Mouse (Mus musculus): ENCODE measurements around the gene Foxf1. TPM values are rescaled to one million over a fixed set of nuclear protein-coding genes. Genes with fewer than 3 reads are reported as not detected.

Foxf1 gene
- total RNA-seq (2015; ENCODE audit: low replicate concordance) = not detected in 2 replicates
- total RNA-seq (2017; ENCODE audit: low replicate concordance) = not detected in 2 replicates

- no peak for ATAC-seq (replicated peaks; ENCODE audit: low FRiP score, poor library complexity, severe bottlenecking)
Observed at GRCm38 (mm10) chr8:121084210-121084951, at the start of gene Foxf1. Gene Foxf1, plus strand, starts transcription at chr8:121084386.

- ATAC-seq (replicated peaks; ENCODE audit: low FRiP score, poor library complexity, severe bottlenecking) = no peak
Observed at GRCm38 (mm10) chr8:121035611-121036010, 48.6 kb upstream of the Foxf1 start.

DNA sequence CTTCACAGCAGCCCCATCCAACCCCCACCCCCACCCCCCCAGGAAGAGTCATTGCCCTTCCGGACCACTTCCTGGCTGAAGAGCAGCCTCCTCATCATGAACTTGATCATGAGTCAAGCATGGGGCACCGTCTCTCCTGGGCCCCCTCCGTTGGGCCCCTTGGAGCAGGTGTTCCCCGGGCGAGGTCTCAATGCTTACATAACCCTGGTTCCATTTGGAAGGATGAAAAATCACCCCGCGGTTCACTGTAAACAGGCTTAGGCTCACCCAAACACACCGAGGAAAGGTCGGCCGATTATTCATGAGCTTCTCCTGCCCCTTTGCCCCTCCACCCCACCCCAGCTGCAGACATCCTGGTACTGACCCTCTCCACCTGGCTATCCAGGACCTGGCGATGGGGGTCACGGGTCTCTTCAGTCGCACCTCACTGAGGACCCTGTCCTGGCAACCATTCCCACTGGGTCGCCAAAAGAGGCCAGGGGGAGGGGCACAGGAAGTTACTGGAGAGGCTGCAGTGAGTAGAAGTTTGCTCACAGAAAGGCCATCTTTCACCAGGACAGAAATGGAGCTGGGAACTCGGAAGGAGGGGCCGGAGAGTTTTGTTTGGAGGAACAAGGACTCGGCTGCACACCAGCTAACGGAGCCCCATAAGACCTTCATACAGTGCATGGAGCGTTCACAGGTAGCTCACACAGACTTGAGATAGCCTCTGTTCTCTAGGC, 40.3 kb upstream of the Foxf1 start:
- ATAC-seq (replicated peaks; ENCODE audit: low FRiP score, poor library complexity, severe bottlenecking) = no peak

DNA sequence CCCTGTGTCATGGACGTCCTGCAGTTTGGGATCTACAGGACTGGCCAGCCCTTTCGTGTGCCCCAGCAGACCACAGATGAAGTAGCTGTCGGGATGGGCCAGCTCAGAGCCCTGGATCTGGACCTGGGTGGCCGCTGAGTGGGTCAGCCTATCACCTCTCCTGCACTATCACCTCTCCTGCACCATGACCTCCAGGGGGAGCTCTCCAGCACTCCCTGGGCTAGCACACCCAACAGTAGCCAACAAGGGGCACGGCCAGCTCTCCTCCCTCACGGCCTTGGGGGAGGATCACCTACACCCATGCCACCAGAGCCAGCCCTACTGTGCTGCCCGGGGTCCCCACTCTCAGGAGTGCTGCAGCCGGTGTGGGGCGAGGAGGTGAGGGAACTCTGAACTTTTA, 36.7 kb upstream of the Foxf1 start:
- ATAC-seq (replicated peaks; ENCODE audit: low FRiP score, poor library complexity, severe bottlenecking) = no peak

GRCm38 (mm10) chr8:121058081-121058480, 26.1 kb upstream of the Foxf1 start:
- no peak for ATAC-seq (replicated peaks; ENCODE audit: low FRiP score, poor library complexity, severe bottlenecking)

- no peak for ATAC-seq (replicated peaks; ENCODE audit: low FRiP score, poor library complexity, severe bottlenecking)
Observed at GRCm38 (mm10) chr8:121059098-121059497, 25.1 kb upstream of the Foxf1 start.

GRCm38 (mm10) chr8:121062521-121062920, 21.7 kb upstream of the Foxf1 start:
- ATAC-seq (replicated peaks; ENCODE audit: low FRiP score, poor library complexity, severe bottlenecking) = no peak

DNA sequence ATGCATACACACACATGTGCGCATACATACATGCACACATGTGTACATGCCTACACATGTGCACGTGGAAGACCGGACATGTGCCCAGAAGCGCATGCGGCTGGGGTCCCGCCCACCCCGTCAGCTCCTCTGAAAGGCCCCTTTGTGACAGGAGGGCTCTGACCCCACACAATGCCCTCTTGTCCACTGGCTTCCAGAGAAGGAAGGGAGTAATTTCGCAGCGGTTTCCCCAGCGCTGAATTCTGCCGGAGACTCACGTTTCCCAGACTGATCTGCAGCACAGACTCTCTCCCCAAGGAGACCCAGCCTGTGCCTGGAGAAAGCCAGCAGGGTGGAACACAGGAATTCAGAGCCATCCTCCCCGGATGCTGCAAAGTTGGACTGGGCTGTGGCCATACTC, 20.5 kb upstream of the Foxf1 start:
- no peak for ATAC-seq (replicated peaks; ENCODE audit: low FRiP score, poor library complexity, severe bottlenecking)

- ATAC-seq (replicated peaks; ENCODE audit: low FRiP score, poor library complexity, severe bottlenecking) = no peak
Observed at GRCm38 (mm10) chr8:121071454-121071853, 12.7 kb upstream of the Foxf1 start.

DNA sequence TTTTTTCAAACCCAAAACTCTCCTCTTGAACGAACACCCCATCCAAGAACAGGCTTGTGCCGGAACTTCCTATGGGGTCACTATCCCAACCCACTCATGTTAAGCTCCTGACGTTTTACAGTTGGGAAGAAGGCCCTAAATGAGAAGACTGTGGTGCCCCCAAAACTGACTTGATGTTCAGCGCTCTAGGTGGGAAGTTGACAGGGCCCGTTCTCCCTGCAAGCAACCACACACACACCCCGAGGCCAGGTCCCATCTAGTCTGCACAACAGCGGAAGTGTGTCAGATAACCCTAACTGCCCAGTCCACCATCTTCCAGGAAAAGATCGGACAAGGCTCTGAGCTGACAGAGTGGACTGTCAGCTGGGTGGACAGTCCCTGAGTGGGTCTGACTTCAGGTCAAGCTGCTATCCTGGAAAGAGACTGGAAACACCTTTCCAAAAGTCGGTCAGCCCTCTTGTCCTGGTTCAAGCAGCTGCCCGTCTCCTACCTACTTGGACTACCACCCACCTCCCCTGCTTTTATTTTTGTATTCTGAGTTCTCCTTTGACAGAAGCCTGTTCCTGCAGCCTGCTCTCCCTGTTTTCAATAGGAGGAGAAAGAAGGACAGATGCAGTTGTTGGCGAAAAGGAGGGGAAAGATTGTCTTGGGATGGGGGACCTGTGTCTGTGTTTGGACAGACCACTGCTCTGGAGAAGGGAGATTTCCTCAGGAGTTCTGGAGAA, 11.6 kb upstream of the Foxf1 start:
- ATAC-seq (replicated peaks; ENCODE audit: low FRiP score, poor library complexity, severe bottlenecking) = no peak

- ATAC-seq (replicated peaks; ENCODE audit: low FRiP score, poor library complexity, severe bottlenecking) = no peak
Observed at GRCm38 (mm10) chr8:121073174-121074107, 10.7 kb upstream of the Foxf1 start.

DNA sequence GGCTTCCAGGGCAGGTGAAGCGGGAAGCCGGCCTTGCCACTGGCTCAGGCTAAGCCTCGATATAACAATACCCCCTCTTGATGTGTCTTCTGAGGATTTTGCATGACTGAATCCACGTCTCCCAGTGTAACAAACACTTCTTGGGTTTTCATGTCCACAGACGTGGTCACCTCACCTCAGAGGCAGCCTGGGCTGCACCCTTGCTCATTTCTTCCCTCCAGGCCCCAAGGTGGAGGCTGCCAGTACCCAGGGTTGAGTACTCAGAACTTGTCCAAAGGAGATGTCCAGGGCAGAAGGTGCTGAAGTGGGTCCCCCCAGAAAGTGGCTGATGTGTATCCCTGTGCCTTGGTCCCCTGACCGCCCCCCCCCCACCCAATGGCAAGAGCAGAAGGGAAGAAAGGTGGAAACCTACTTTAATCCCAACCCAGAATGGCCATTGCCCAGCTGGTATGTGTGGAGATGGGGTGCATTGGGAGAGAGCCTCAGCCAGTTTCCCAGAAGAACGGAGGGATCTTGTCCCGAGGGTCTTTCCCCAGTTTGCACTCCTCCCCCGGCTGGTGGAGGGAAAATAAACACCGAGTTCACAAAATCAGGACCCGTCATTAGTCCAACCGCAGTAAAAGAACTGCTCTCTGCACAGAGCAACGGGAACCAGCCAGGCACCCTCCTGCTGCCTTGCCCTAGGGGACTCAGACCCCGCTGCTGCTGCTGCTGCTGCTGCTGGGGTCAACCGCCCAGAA, 9.9 kb upstream of the Foxf1 start:
- ATAC-seq (replicated peaks; ENCODE audit: low FRiP score, poor library complexity, severe bottlenecking) = no peak

- no peak for ATAC-seq (replicated peaks; ENCODE audit: low FRiP score, poor library complexity, severe bottlenecking)
Observed at GRCm38 (mm10) chr8:121074848-121075145, 9.4 kb upstream of the Foxf1 start.

DNA sequence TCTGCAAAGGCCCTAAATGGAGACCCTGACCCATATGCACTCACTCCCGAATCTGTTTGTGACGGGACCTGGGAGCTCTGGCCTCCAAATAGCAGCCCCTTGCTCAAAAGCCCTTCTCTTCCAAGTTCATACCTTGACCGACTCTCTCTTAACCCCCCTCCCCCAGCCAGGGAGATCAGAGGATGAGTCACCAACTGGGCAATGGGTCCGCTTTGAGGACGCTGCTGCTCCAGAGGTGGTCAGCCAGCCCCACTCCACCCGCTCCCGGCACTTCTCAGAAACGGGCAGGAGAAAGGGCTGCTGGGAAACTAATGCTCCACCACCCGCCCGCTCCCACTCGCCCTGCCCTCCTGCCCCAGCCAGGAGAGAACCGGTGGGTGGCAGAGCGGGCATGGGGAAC, 8.2 kb upstream of the Foxf1 start:
- ATAC-seq (replicated peaks; ENCODE audit: low FRiP score, poor library complexity, severe bottlenecking) = no peak

DNA sequence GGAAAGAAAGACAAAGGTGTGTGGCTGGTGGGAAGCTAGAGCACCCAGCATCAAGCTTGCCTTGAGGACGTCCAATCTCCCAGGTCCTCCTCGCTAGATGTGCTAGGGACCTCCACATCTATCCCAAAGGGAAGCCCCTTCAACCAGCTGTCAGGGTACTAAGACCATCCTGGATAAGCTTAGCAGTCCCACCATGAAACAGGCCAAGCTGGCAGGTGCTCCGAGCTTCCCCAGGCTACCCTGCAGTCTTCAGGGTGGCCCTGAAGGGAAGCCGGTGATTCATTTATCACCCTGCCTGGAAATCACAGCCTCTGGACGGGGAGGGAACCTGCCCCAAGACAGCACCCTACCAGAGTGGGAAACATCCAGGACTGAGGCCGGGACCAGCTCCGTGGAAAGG, 7.6 kb upstream of the Foxf1 start:
- no peak for ATAC-seq (replicated peaks; ENCODE audit: low FRiP score, poor library complexity, severe bottlenecking)

- ATAC-seq (replicated peaks; ENCODE audit: low FRiP score, poor library complexity, severe bottlenecking) = no peak
Observed at GRCm38 (mm10) chr8:121078721-121079120, 5.5 kb upstream of the Foxf1 start.

GRCm38 (mm10) chr8:121079201-121079600, 5.0 kb upstream of the Foxf1 start:
- ATAC-seq (replicated peaks; ENCODE audit: low FRiP score, poor library complexity, severe bottlenecking) = no peak

DNA sequence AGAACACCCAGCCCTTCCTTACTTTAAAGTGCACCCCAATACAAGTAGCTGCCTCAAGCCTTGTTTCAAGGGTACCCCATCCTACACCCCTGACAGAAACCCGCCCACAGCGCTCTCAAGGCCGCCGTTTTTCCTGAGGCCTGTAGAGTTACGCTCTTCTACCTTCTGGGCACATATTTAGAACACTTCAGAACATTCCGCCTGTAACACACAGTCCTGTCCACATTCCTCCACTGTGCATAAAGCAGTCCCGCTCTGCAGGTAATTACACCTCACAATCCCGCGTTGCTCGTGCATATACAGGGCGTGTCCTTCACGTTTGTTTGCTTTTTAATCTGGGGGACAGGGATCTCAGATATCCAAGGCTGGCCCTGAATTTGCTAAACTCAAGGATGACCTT, 4.2 kb upstream of the Foxf1 start:
- no peak for ATAC-seq (replicated peaks; ENCODE audit: low FRiP score, poor library complexity, severe bottlenecking)
